Mouse (Mus musculus) heart, adult 2 months (tissue): Measurements from ENCODE around the gene Dstn.

ENCODE experiments used
- CTCF ChIP-seq: fragments of 200-600 bp; IDR thresholded peaks from 2 replicates; pipeline ENCODE4 v1.8.1; 2022; ENCODE audit warnings: antibody characterized with exemption, mild to moderate bottlenecking, moderate library complexity
- EP300 ChIP-seq: fragments of 200-500 bp; IDR thresholded peaks from 2 replicates; pipeline ENCODE4 v1.6.1; 2011; ENCODE audit warnings: low read depth, low read length, control low read depth; ENCODE audit not compliant: insufficient read depth
- POLR2A ChIP-seq: fragments of 200-500 bp; IDR thresholded peaks from 2 replicates; pipeline ENCODE4 v1.6.1; 2011; ENCODE audit warnings: mild to moderate bottlenecking, low read depth, low read length, control low read depth; ENCODE audit not compliant: insufficient read depth

- TF ChIP-seq CTCF (peak; percentile 38), EP300 (no peak), POLR2A (no peak)
Measured at GRCm38 (mm10) chr2:143983482-143983881, 68.4 kb downstream of the Dstn start.
